Mouse (Mus musculus) limb, embryonic 12.5 days (tissue): ENCODE measurements around the gene Rab30. TPM values are rescaled to one million over a fixed set of nuclear protein-coding genes. Genes with fewer than 3 reads are reported as not detected.

Experiments used
- ATAC-seq: fragments of 200-750 bp; cut with Nextera tagmentation; 2 replicates; pipeline ENCODE4 v1.8.0; 2017; ENCODE audit warnings: low read depth, moderate TSS enrichment; ENCODE audit not compliant: insufficient number of reproducible peaks, insufficient read depth, low FRiP score, low TSS enrichment
- H3K27ac ChIP-seq: fragments of 300-500 bp; sonication (generic); 2 replicates; pipeline ENCODE4 v1.5.1; 2016; ENCODE audit warnings: mild to moderate bottlenecking, moderate library complexity
- H3K27me3 ChIP-seq: fragments of 300-500 bp; sonication (generic); 2 replicates; pipeline ENCODE4 v1.6.1; 2016; ENCODE audit warnings: mild to moderate bottlenecking, moderate library complexity
- H3K36me3 ChIP-seq: fragments of 300-500 bp; sonication (generic); 2 replicates; pipeline ENCODE4 v1.6.1; 2016; ENCODE audit warnings: mild to moderate bottlenecking, moderate library complexity
- H3K4me1 ChIP-seq: fragments of 300-500 bp; sonication (generic); replicated peaks from 2 replicates; pipeline ENCODE4 v1.6.1; 2016
- H3K4me2 ChIP-seq: fragments of 300-500 bp; sonication (generic); 2 replicates; pipeline ENCODE4 v1.6.1; 2016; ENCODE audit warnings: mild to moderate bottlenecking, moderate library complexity
- H3K4me3 ChIP-seq: fragments of 300-500 bp; sonication (generic); replicated peaks from 2 replicates; pipeline ENCODE4 v1.5.1; 2016; ENCODE audit warnings: mild to moderate bottlenecking
- H3K9ac ChIP-seq: fragments of 300-500 bp; sonication (generic); replicated peaks from 2 replicates; pipeline ENCODE4 v1.6.1; 2016; ENCODE audit warnings: mild to moderate bottlenecking, moderate library complexity
- H3K9me3 ChIP-seq: fragments of 300-500 bp; sonication (generic); 2 replicates; pipeline ENCODE4 v1.6.1; 2016; ENCODE audit warnings: mild to moderate bottlenecking, moderate library complexity
- WGBS: fragments of 180-500 bp; shearing (Covaris S2); methylation state at CpG from one replicate; pipeline ENCODE4 v1.1.7; 2016; 5-methylcytosine and 5-hydroxymethylcytosine counted together
- polyA plus RNA-seq: library from polyadenylated mRNA; unstranded; fragments of >200 nt; fragmentation: Nextera tagmentation; extraction: Ambion mirVana; gene quantifications from 2 replicates; pipeline ENCODE4 v1.2.1, GENCODE M21; 2016

Rab30 gene
- polyA plus RNA-seq, 1 experiment from 2014 or later, result 11.8 TPM

DNA sequence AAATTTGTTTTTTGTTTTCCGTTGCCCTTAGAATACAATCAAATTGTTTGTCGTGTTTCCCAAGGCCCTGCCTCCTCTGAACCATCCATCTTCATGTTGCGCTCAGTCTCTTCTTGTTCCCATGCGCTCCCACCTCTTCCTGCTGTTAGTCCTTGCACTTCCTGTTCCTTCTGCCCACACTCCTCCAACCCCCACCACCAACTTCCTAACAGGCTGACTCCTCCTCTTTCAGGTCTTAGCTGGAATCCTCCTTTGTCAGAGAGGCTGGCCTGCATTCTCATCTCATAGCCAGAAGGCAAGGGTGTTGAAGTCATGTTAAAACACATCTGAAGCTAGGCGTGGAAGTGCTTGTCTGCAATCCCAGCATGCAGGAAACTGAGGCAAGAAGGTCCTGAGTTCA, 33.3 kb downstream of the Rab30 start:
- H3K36me3 ChIP-seq, result no peaks in the 10 kb centered on the region
- WGBS, result 87% methylated on average over 5 of the region's 5 CpGs
- no peaks in the 10 kb centered on the region for H3K9me3 ChIP-seq
- H3K4me3 ChIP-seq, result no peak overlapping the region
- no peak overlapping the region for H3K27ac ChIP-seq
- no peak overlapping the region for H3K9ac ChIP-seq
- no peak for ATAC-seq
- H3K27me3 ChIP-seq, result no peaks in the 10 kb centered on the region
- H3K4me1 ChIP-seq, result peaks cover 36% of the 10 kb centered on the region
- H3K4me2 ChIP-seq, result no peak overlapping the region

DNA sequence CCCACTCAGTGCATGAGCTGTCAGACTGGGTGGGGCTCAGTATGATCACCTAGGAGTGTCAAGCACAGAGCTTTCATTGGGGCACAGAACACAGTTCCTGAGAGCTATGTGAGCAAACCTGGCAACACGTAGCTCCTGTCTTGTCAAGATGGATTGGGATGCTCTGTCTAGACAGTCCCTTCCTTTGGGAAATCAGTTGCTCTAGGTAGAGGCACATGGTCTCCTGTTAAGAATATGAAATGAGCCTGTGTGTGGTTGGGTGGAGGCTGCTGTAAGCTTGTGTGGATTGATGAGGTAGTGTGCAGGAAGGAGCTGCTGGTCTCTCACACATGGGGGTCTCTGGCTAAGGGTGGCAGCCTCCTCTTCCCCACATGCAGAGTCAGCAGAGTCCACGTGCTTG, 34.3 kb downstream of the Rab30 start:
- H3K4me2 ChIP-seq, result peak overlapping the region; percentile 62; the same call in 1 of the 2 replicates
- no peaks in the 10 kb centered on the region for H3K9me3 ChIP-seq
- ATAC-seq, result no peak
- no peak overlapping the region for H3K4me3 ChIP-seq
- H3K27ac ChIP-seq, result peak overlapping the region; percentile 97
- no peaks in the 10 kb centered on the region for H3K36me3 ChIP-seq
- WGBS, result 37% methylated on average over 2 of the region's 2 CpGs
- H3K4me1 ChIP-seq, result peaks cover 36% of the 10 kb centered on the region
- H3K27me3 ChIP-seq, result no peaks in the 10 kb centered on the region
- H3K9ac ChIP-seq, result no peak overlapping the region

DNA sequence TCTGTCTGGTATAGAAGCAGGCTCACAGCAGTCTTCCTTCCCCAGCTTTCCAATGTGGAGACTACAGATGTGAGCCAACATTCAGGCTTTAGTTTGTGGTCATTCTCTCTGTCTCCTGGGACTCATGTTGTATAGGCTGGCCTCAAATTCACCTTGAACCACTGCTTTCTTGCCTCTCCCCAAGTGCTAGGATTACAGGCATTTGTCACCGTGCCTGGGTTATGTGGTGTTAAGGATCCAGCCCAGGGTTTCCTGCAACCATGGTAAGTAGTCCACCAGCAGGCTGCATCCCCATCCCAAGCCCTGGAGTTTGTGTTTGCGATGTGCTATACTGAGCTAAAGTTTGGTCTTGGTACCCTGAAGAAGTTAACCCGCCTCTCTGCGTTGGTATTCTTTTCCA, 35.2 kb downstream of the Rab30 start:
- peak overlapping the region; percentile 34; the same call in 1 of the 2 replicates for H3K9ac ChIP-seq
- H3K4me1 ChIP-seq, result peaks cover 36% of the 10 kb centered on the region
- peak overlapping the region; percentile 97 for H3K27ac ChIP-seq
- H3K27me3 ChIP-seq, result no peaks in the 10 kb centered on the region
- H3K36me3 ChIP-seq, result no peaks in the 10 kb centered on the region
- H3K9me3 ChIP-seq, result no peaks in the 10 kb centered on the region
- H3K4me3 ChIP-seq, result peak overlapping the region; percentile 30
- 38% methylated on average over 4 of the region's 4 CpGs for WGBS
- peak overlapping the region; percentile 62 for H3K4me2 ChIP-seq
- ATAC-seq, result peak; percentile 35; the same call in 1 of the 2 replicates

DNA sequence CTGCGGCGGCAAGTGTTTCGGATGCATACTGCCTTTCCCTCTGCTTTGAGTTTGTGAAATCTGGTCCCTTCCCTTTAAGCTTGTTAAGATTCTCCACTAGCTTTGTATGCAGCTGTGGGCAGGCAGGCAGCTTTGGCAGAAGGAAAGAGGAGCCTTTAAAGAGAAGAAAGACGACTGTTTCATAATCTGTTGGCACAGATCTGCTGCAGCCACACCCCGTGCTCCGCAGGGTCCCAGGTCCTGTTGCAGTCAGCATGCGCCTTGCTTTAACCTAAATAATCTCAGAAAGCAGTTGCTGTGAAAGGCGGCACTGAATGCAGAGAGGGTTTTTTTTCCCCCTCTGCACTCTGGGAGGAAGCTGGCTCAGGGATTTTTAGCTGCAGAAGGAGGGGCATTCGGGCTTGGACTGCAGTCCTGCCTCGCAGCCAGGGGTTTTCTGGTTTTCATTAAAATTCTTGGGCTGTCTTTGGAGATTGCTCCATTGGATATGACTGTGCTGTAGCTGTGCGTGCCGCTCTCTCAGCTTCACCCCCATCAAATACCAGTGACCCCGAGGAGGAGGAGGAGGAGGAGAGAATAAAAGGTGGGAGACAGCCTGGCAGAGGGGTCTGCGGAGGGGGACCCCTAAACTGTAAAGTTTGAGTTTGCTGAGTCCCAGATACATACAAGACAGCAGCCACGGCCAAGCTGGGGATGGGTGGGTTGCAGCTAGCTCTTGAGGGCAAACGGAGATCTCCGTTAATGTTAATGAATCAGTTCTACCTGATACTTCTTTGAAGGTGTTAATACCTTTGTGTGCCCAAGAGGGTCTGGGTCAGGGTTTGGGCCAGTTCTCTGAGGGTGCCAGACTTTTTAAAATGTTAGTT, 35.9 kb downstream of the Rab30 start:
- WGBS, result 10% methylated on average over 17 of the region's 17 CpGs
- no peaks in the 10 kb centered on the region for H3K27me3 ChIP-seq
- peak overlapping the region; percentile 34; the same call in 1 of the 2 replicates for H3K9ac ChIP-seq
- H3K27ac ChIP-seq, result peak overlapping the region; percentile 97
- H3K4me1 ChIP-seq, result peaks cover 36% of the 10 kb centered on the region
- H3K4me2 ChIP-seq, result peak overlapping the region; percentile 62
- H3K9me3 ChIP-seq, result no peaks in the 10 kb centered on the region
- peak; percentile 84 for ATAC-seq
- H3K36me3 ChIP-seq, result no peaks in the 10 kb centered on the region
- peak overlapping the region; percentile 30 for H3K4me3 ChIP-seq

DNA sequence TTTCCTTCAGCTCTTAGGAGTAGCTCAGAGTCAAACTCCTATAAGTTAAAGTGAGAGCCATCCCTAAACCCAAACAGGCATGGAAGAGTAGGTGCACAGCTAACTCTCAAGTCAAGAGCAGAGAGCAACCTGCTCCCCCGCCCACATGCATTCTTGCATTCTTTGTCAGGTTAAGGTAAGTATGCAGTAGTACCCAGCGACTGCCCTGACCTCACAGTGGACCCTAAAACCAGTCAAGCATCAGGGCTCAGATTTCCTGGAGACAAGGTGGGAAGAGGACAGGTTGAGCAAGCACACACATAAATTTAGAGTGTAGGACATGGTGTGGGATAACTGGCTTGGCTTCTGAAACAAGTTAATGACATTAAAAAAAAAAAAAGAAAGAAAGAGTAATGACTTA, 37.7 kb downstream of the Rab30 start:
- 71% methylated on average over 2 of the region's 2 CpGs for WGBS
- Histone ChIP-seq H3K4me1 (peaks cover 36% of the 10 kb centered on the region), H3K27ac (no peak overlapping the region), H3K4me2 (no peak overlapping the region), H3K4me3 (no peak overlapping the region), H3K36me3 (no peaks in the 10 kb centered on the region), H3K9me3 (no peaks in the 10 kb centered on the region), H3K9ac (no peak overlapping the region), H3K27me3 (no peaks in the 10 kb centered on the region)
- ATAC-seq, result no peak

DNA sequence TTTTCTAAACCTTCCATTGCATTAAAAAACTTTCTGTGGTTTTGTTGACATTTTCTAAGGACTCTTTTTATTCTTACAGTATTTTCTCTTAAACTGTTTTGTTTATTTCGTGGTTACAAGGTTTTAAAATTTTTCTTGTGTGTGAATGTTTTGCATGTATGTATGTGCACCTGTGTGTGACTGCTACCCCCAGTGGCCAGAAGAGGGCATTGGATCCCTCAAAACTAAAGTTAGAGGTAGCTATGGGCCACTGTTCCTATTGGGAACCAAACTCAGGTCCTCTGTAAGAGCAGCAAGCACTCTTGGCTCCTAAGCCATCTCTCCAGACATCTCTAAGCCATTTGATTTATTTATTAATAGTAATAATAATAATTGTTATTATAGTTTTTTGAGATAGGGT, 40.0 kb downstream of the Rab30 start:
- Histone ChIP-seq H3K27me3 (no peaks in the 10 kb centered on the region), H3K4me1 (peaks cover 22% of the 10 kb centered on the region), H3K27ac (no peak overlapping the region), H3K4me3 (no peak overlapping the region), H3K36me3 (no peaks in the 10 kb centered on the region), H3K9me3 (no peaks in the 10 kb centered on the region), H3K4me2 (no peak overlapping the region), H3K9ac (no peak overlapping the region)
- 76% methylated on average over 1 of the region's 1 CpGs for WGBS
- no peak for ATAC-seq

DNA sequence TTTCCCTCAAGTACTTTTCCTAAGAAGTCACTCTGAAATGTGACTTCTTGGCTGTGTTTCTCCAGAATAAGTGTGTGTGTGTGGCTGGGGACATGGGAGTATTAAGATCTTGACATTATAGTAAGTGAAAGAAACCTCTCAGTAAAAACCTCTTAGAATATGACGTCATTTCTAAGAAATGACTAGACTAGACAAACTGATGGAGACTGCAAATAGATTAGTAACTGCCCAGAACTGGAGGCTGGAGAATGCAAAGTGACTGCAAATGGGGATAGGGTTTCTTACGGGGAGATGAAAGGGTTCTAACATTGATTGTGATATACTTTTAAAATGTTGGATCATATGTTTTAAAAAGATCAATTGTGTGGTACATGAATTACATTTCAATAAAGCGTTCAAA, 40.5 kb downstream of the Rab30 start:
- Histone ChIP-seq H3K9ac (no peak overlapping the region), H3K27ac (no peak overlapping the region), H3K4me1 (peaks cover 16% of the 10 kb centered on the region), H3K9me3 (no peaks in the 10 kb centered on the region), H3K27me3 (no peaks in the 10 kb centered on the region), H3K36me3 (no peaks in the 10 kb centered on the region), H3K4me2 (no peak overlapping the region), H3K4me3 (no peak overlapping the region)
- ATAC-seq, result no peak
- 88% methylated on average over 3 of the region's 3 CpGs for WGBS

DNA sequence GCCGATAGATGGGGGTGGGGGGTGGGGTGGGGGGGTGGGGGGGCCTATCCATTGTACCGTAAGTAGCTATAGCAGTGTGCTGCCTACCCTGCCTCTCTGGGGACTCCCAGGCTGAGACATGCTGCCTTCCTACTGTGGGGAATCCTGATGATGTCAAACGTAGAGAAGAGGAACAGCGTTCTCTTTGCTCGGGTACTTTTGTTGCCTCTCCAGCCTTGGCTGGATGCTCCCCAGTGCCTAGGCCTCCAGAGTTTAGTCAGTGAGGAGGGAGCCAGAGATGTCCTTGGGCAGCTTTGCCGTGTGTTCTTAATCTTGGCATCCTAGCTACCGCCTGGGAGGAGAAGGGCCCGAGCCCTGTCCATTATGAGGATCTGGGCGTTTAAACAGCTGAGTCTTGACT, 41.1 kb downstream of the Rab30 start:
- no peak overlapping the region for H3K4me3 ChIP-seq
- no peak overlapping the region for H3K27ac ChIP-seq
- H3K4me1 ChIP-seq, result peaks cover 11% of the 10 kb centered on the region
- H3K36me3 ChIP-seq, result no peaks in the 10 kb centered on the region
- H3K4me2 ChIP-seq, result no peak overlapping the region
- no peak for ATAC-seq
- H3K9ac ChIP-seq, result no peak overlapping the region
- H3K27me3 ChIP-seq, result no peaks in the 10 kb centered on the region
- H3K9me3 ChIP-seq, result no peaks in the 10 kb centered on the region
- WGBS, result 75% methylated on average over 9 of the region's 9 CpGs

DNA sequence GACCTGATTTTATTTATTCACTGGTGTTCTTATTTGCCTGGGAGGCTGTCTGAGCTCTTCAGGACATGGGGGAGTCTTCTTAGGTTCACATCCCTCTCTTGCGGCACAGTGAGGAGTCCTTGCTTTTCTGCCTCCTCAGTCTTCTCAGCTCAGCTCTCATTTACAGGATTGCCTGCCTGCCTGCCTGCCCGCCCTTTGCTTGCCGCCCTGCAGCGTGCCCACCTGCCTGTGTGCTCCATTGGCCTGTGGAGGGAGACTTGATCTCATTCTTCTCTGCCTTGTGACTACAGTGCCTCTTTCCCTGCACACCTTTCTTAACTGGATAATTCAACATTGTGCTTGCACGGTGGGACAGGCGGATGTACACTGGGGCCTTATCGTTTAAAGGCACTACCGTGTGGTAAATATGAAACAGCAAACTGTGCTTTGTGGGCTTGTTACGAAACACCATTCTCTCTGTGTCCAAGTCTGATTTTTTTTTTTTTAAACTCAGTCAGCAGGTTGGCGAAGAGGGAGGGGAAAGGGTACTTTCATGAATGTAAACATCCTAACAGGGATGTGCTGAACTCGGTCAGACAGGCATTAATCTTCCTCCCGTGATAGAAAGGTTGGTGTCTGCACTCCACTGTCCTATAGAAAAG, 41.9 kb downstream of the Rab30 start:
- H3K4me1 ChIP-seq, result peaks cover 4% of the 10 kb centered on the region; the same call in 1 of the 2 replicates
- H3K27me3 ChIP-seq, result no peaks in the 10 kb centered on the region
- no peak overlapping the region for H3K4me2 ChIP-seq
- WGBS, result 81% methylated on average over 12 of the region's 12 CpGs
- no peak overlapping the region for H3K9ac ChIP-seq
- no peak overlapping the region for H3K27ac ChIP-seq
- no peak overlapping the region for H3K4me3 ChIP-seq
- no peak for ATAC-seq
- H3K36me3 ChIP-seq, result no peaks in the 10 kb centered on the region
- no peaks in the 10 kb centered on the region for H3K9me3 ChIP-seq

DNA sequence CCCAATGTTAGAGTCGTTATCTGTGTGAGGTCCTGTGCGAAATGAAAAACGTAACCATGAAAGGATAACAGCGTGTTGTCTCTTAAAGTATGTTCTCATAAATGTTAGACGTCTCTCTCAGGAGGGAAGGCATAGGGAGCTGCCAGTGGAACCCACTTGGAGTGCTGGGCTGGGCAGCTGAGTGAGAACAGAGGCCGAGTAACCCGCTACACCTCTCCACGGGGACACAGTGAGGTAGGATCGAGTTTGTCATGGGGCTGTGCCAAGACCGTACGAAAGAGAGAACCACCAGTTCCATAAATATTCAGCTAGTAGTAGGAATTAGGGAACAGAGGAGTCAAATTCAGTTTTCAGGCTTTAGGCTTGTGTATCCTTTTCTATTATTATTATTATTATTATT, 42.5 kb downstream of the Rab30 start:
- Histone ChIP-seq H3K9ac (no peak overlapping the region), H3K4me1 (peaks cover 2% of the 10 kb centered on the region; the same call in 1 of the 2 replicates), H3K27ac (no peak overlapping the region), H3K4me2 (no peak overlapping the region), H3K36me3 (no peaks in the 10 kb centered on the region), H3K27me3 (no peaks in the 10 kb centered on the region), H3K4me3 (no peak overlapping the region), H3K9me3 (no peaks in the 10 kb centered on the region)
- ATAC-seq, result no peak
- WGBS, result 83% methylated on average over 11 of the region's 11 CpGs

DNA sequence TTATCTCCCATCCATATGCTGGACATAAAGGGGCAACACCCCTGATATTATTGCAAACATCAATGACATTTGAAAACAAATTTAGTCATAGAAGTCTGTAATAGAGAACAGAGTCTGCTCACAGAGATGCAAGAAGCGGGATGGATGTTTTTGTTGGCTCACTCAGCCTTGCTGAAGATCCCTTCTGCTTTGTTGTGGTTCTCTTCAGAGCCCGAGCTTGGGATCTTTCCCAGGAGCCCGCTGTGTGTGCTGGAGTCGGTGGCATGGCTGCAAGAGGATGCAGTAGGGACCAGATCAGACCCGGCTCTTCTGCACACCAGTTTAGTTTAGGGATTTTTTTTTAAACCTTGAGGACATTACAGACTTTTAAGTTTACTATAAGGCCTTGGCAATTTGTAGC, 54.3 kb downstream of the Rab30 start:
- no peak overlapping the region for H3K4me3 ChIP-seq
- no peaks in the 10 kb centered on the region for H3K36me3 ChIP-seq
- no peak for ATAC-seq
- 90% methylated on average over 5 of the region's 5 CpGs for WGBS
- H3K4me1 ChIP-seq, result no peaks in the 10 kb centered on the region
- no peak overlapping the region for H3K27ac ChIP-seq
- H3K27me3 ChIP-seq, result no peaks in the 10 kb centered on the region
- no peak overlapping the region for H3K4me2 ChIP-seq
- no peaks in the 10 kb centered on the region for H3K9me3 ChIP-seq
- no peak overlapping the region for H3K9ac ChIP-seq
